16 mouse cellular contexts compared by ENCODE assay signal in the genomic region with DNA sequence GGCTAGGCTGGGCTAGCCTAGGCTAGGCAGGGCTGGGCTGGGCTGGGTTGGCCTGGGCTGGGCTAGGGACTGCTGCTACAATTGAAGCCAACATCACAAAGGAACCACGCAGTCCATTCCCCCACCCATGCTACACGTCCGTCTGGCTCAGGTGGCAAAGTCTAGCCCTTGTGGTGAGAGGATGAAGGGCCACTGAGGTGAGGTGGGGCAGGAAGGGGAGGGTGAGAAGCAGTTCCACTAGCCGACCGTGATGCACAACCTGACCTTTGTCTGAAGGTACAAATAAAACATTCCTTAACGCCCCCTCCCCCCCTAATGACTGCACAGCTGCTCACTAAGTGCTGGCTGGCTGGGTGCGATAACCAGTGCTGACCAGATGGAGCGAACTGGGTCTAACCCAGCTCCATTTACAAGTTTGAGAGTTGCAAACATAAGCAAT. TPM values are rescaled to one million over a fixed set of nuclear protein-coding genes. Genes with fewer than 3 reads are reported as not detected.
A peak's percentile ranks its signal among the peaks of the same experiment; 100 is the strongest.
DNase-seq lines count a peak whose midpoint lies in the region; ATAC-seq and TF ChIP-seq lines count a peak whose summit lies in the region.
"Had no signal": no experiment of that assay in that cellular context is flagged by ENCODE, and none has a peak within 500 bp of the region (broad histone marks: within the 10 kb centered on the region; RNA-seq: fewer than 3 reads in every experiment).

No protein-coding gene starts in this region.

- WGBS in lung, embryonic 16.5 days = 32% methylated on average over 8 of the region's 8 CpGs
- 54% methylated on average over 8 of the region's 8 CpGs for WGBS in lung, adult 2 months
- 35% methylated on average over 8 of the region's 8 CpGs for WGBS in intestine, embryonic 15.5 days
- WGBS in limb, embryonic 12.5 days = 32% methylated on average over 8 of the region's 8 CpGs

- H3K36me3 ChIP-seq in lung, embryonic 16.5 days (ENCODE audit: control insufficient read depth, insufficient read depth, low read length) = no peaks in the 10 kb centered on the region
- H3K36me3 ChIP-seq in intestine, embryonic 15.5 days = no peaks in the 10 kb centered on the region
- H3K36me3 ChIP-seq in limb, embryonic 12.5 days = no peaks in the 10 kb centered on the region
- H3K36me3 ChIP-seq: G1E; liver, embryonic 13.5 days; midbrain, embryonic 10.5 days had no signal

- H3K4me1 ChIP-seq in lung, embryonic 16.5 days (replicated peaks; ENCODE audit: control insufficient read depth, insufficient read depth, low read length) = peaks cover 9% of the 10 kb centered on the region; the same call in 1 of the 2 replicates
- no peaks in the 10 kb centered on the region for H3K4me1 ChIP-seq in lung, adult 2 months (ENCODE audit: control insufficient read depth, insufficient read depth, low read length)
- no peaks in the 10 kb centered on the region for H3K4me1 ChIP-seq in intestine, embryonic 15.5 days (replicated peaks)
- H3K4me1 ChIP-seq in limb, embryonic 12.5 days (replicated peaks) = peaks cover 18% of the 10 kb centered on the region
- H3K4me1 ChIP-seq: liver, embryonic 13.5 days had no signal

- no peak for DNase-seq in lung, adult 2 months
- peak; percentile 27 for DNase-seq in brain, adult 2 months (ENCODE audit: low read depth, low spot score)
- no peak for DNase-seq in urinary bladder, postnatal 25 days (ENCODE audit: low spot score)
- no peak for DNase-seq in left cerebral cortex, postnatal 25 days (ENCODE audit: low spot score in 2 of 2)
- DNase-seq: heart, postnatal 14 days; liver, embryonic 13.5 days had no signal

- TF ChIP-seq CTCF in lung, adult 2 months (IDR thresholded peaks at IDR 0.05; ENCODE audit: insufficient read depth, low read length) = no peak

- H3K9me3 ChIP-seq in lung, embryonic 16.5 days (ENCODE audit: control insufficient read depth, low read length) = no peaks in the 10 kb centered on the region; the same call in 1 of the 2 replicates
- H3K9me3 ChIP-seq in intestine, embryonic 15.5 days = no peaks in the 10 kb centered on the region
- H3K9me3 ChIP-seq in limb, embryonic 12.5 days = no peaks in the 10 kb centered on the region
- H3K9me3 ChIP-seq: liver, embryonic 13.5 days; midbrain, embryonic 10.5 days had no signal

- TF ChIP-seq POLR2A in lung, adult 2 months (IDR thresholded peaks at IDR 0.05; ENCODE audit: borderline replicate concordance, extremely low read depth, low read depth, low read length) = no peak

- H3K27me3 ChIP-seq in lung, embryonic 16.5 days (ENCODE audit: control insufficient read depth, insufficient read depth, low read depth, low read length) = no peaks in the 10 kb centered on the region
- no peaks in the 10 kb centered on the region for H3K27me3 ChIP-seq in intestine, embryonic 15.5 days (replicated peaks)
- H3K27me3 ChIP-seq in limb, embryonic 12.5 days = no peaks in the 10 kb centered on the region
- H3K27me3 ChIP-seq: liver, embryonic 13.5 days had no signal

- no peak overlapping the region for H3K4me2 ChIP-seq in lung, embryonic 16.5 days (ENCODE audit: low read depth, low read length)
- H3K4me2 ChIP-seq in intestine, embryonic 15.5 days (replicated peaks) = no peak overlapping the region
- no peak overlapping the region for H3K4me2 ChIP-seq in limb, embryonic 12.5 days
- H3K4me2 ChIP-seq: liver, embryonic 13.5 days had no signal

- H3K9ac ChIP-seq in lung, embryonic 16.5 days (ENCODE audit: low read length) = no peak overlapping the region
- H3K9ac ChIP-seq in intestine, embryonic 15.5 days = no peak overlapping the region
- no peak overlapping the region for H3K9ac ChIP-seq in limb, embryonic 12.5 days (replicated peaks)
- H3K9ac ChIP-seq: liver, embryonic 13.5 days had no signal

- intact Hi-C loops in left cerebral cortex, postnatal 25 days (cut with DNase I) = no loop called here

- ATAC-seq in lung, embryonic 16.5 days (ENCODE audit: low read depth) = peak; percentile 27; the same call in 1 of the 2 replicates
- ATAC-seq in intestine, embryonic 15.5 days = peak; percentile 45
- ATAC-seq in limb, embryonic 12.5 days (ENCODE audit: insufficient number of reproducible peaks, insufficient read depth, low FRiP score, low TSS enrichment, low read depth) = peak; percentile 52

- no peak overlapping the region for H3K27ac ChIP-seq in lung, embryonic 16.5 days (ENCODE audit: low read length)
- no peak overlapping the region for H3K27ac ChIP-seq in intestine, embryonic 15.5 days
- H3K27ac ChIP-seq in limb, embryonic 12.5 days = no peak overlapping the region
- H3K27ac ChIP-seq: liver, embryonic 13.5 days; midbrain, embryonic 10.5 days had no signal

- no peak overlapping the region for H3K4me3 ChIP-seq in lung, embryonic 16.5 days (ENCODE audit: low read length)
- no peak overlapping the region for H3K4me3 ChIP-seq in lung, adult 2 months (replicated peaks; ENCODE audit: extremely low read depth, low read depth, low read length)
- H3K4me3 ChIP-seq in intestine, embryonic 15.5 days (replicated peaks) = no peak overlapping the region
- H3K4me3 ChIP-seq in limb, embryonic 12.5 days (replicated peaks) = no peak overlapping the region
- H3K4me3 ChIP-seq: liver, embryonic 13.5 days; midbrain, embryonic 10.5 days had no signal

RNA-seq across cellular contexts. Expression of a gene that starts 22.1 kb away (rescaled TPM):
- not detected in 2 replicates for polyA plus RNA-seq in lung, embryonic 16.5 days (2015; fragmentation: Nextera tagmentation; extraction: Ambion mirVana)
- not detected in 2 replicates for polyA plus RNA-seq in lung, adult 2 months (2012; rRNA removed)
- not detected in 2 replicates for polyA plus RNA-seq in intestine, embryonic 15.5 days (2015; fragmentation: Nextera tagmentation; extraction: Ambion mirVana)
- polyA plus RNA-seq in limb, embryonic 12.5 days (2016; fragmentation: Nextera tagmentation; extraction: Ambion mirVana) = not detected in 2 replicates
- total RNA-seq in left cerebral cortex, postnatal 25 days (2021) = not detected
- total RNA-seq: G1E; granulocyte monocyte progenitor cell, adult 5-6 weeks; heart, postnatal 14 days had no signal
- polyA plus RNA-seq: cortical plate, adult 2 months; forebrain, embryonic 11.5 days; G1E; large intestine, adult 2 months; liver, embryonic 13.5 days; midbrain, embryonic 10.5 days; urinary bladder, adult 2 months had no signal

RNA-seq across cellular contexts. Expression of a gene that starts 28.4 kb away (rescaled TPM):
- 2.5 and 3.3 TPM in 2 replicates for polyA plus RNA-seq in lung, embryonic 16.5 days (2015; fragmentation: Nextera tagmentation; extraction: Ambion mirVana)
- polyA plus RNA-seq in lung, adult 2 months (2012; rRNA removed) = 6.9 and 9.3 TPM in 2 replicates
- polyA plus RNA-seq in intestine, embryonic 15.5 days (2015; fragmentation: Nextera tagmentation; extraction: Ambion mirVana) = 1.3 and 1.4 TPM in 2 replicates
- 2.0 and 2.3 TPM in 2 replicates for polyA plus RNA-seq in limb, embryonic 12.5 days (2016; fragmentation: Nextera tagmentation; extraction: Ambion mirVana)
- 1 to 10 TPM; 2.4 to 2.7 TPM for total RNA-seq in left cerebral cortex, postnatal 25 days (2021)
- total RNA-seq: granulocyte monocyte progenitor cell, adult 5-6 weeks had no signal
- polyA plus RNA-seq: G1E had no signal
